Mouse (Mus musculus) kidney, postnatal 0 days (tissue): ENCODE results near the gene Nxpe3. TPM values are rescaled to one million over a fixed set of nuclear protein-coding genes. Genes with fewer than 3 reads are reported as not detected.

ENCODE experiments used
- ATAC-seq: fragments of 200-750 bp; cut with Nextera tagmentation; replicated peaks from 2 replicates; pipeline ENCODE4 v1.8.0; 2017; ENCODE audit warnings: low read depth, moderate number of reproducible peaks, moderate TSS enrichment, moderate library complexity; ENCODE audit not compliant: low FRiP score
- DNase-seq: peaks from one replicate; pipeline ENCODE4 v3.0.0-alpha.2; 2016; ENCODE audit warnings: low spot score
- H3K27ac ChIP-seq: fragments of 300-500 bp; sonication (generic); 2 replicates; pipeline ENCODE4 v1.5.1; 2014; ENCODE audit warnings: mild to moderate bottlenecking
- H3K27me3 ChIP-seq: fragments of 300-500 bp; sonication (generic); 2 replicates; pipeline ENCODE4 v1.6.1; 2014; ENCODE audit warnings: low read length, mixed read lengths; ENCODE audit not compliant: insufficient read depth
- H3K36me3 ChIP-seq: fragments of 300-500 bp; sonication (generic); 2 replicates; pipeline ENCODE4 v1.6.1; 2014; ENCODE audit warnings: low read length, mixed read lengths; ENCODE audit not compliant: insufficient read depth
- H3K4me1 ChIP-seq: fragments of 300-500 bp; sonication (generic); replicated peaks from 2 replicates; pipeline ENCODE4 v1.6.1; 2014; ENCODE audit warnings: antibody characterized with exemption, low read length, mixed read lengths; ENCODE audit not compliant: insufficient read depth
- H3K4me2 ChIP-seq: fragments of 300-500 bp; sonication (generic); 2 replicates; pipeline ENCODE4 v1.6.1; 2014; ENCODE audit warnings: mild to moderate bottlenecking, low read length, moderate library complexity, mixed read lengths
- H3K4me3 ChIP-seq: fragments of 300-500 bp; sonication (generic); replicated peaks from 2 replicates; pipeline ENCODE4 v1.5.1; 2014; ENCODE audit warnings: low read depth, low read length
- H3K9ac ChIP-seq: fragments of 300-500 bp; sonication (generic); 2 replicates; pipeline ENCODE4 v1.6.1; 2014; ENCODE audit warnings: low read depth, low read length
- H3K9me3 ChIP-seq: fragments of 300-500 bp; sonication (generic); replicated peaks from 2 replicates; pipeline ENCODE4 v1.6.1; 2016; ENCODE audit warnings: low read length, inconsistent platforms, mixed read lengths
- CTCF ChIP-seq: IDR thresholded peaks from 2 replicates; pipeline ENCODE4 v1.5.1; 2016; ENCODE audit warnings: antibody characterized with exemption, low read depth, mild to moderate bottlenecking, moderate library complexity
- WGBS: fragments of 180-500 bp; shearing (Covaris S2); extraction: QIAGEN DNeasy Blood & Tissue Kit; methylation state at CpG from one replicate; pipeline ENCODE4 v1.1.7; 2014; 5-methylcytosine and 5-hydroxymethylcytosine counted together
- polyA plus RNA-seq: library from polyadenylated mRNA; unstranded; fragments of >200 nt; fragmentation: Nextera tagmentation; extraction: Ambion mirVana; gene quantifications from 2 replicates; pipeline ENCODE4 v1.2.1, GENCODE M21; 2015

The Nxpe3 gene
- polyA plus RNA-seq, 1 experiment from 2014 or later = 2.2 TPM

DNA sequence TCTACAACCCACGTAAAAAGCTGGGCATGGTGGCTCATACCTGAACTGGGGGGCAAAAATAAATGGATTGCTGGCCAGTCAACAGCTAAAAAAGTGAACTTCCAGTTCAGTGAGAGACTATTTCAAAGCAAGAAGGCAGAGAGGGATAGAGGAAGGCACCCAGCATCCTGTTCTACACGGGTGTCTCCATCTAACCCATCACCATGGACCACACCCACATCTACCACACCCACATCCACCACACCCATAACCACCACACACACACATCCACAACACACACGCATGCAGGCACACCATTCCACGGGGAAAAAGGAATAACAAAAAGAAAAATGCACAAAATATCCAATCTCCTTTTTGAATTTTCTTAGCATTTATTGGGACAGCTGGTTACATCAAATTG is 28.9 kb upstream of the Nxpe3 start:
- no peak overlapping the region for H3K4me2 ChIP-seq
- H3K9ac ChIP-seq = no peak overlapping the region
- ATAC-seq (no peak), DNase-seq (no peak)
- H3K36me3 ChIP-seq = peaks cover 8% of the 10 kb centered on the region; the same call in 1 of the 2 replicates
- H3K9me3 ChIP-seq = no peaks in the 10 kb centered on the region
- H3K4me3 ChIP-seq = no peak overlapping the region
- no peak overlapping the region for H3K27ac ChIP-seq
- no peaks in the 10 kb centered on the region for H3K4me1 ChIP-seq
- WGBS = 95% methylated on average over 4 of the region's 4 CpGs
- no peaks in the 10 kb centered on the region for H3K27me3 ChIP-seq
- no peak for TF ChIP-seq CTCF

- no peaks in the 10 kb centered on the region for H3K27me3 ChIP-seq
- no peak for DNase-seq
- no peak overlapping the region for H3K9ac ChIP-seq
- no peak for ATAC-seq
- H3K9me3 ChIP-seq = no peaks in the 10 kb centered on the region
- TF ChIP-seq CTCF = no peak
- no peak overlapping the region for H3K27ac ChIP-seq
- peaks cover 6% of the 10 kb centered on the region; the same call in 1 of the 2 replicates for H3K36me3 ChIP-seq
- 93% methylated on average over 10 of the region's 10 CpGs for WGBS
- no peak overlapping the region for H3K4me3 ChIP-seq
- no peak overlapping the region for H3K4me2 ChIP-seq
- H3K4me1 ChIP-seq = no peaks in the 10 kb centered on the region
Observed at GRCm38 (mm10) chr16:55922079-55922478, 27.0 kb upstream of the Nxpe3 start.

DNA sequence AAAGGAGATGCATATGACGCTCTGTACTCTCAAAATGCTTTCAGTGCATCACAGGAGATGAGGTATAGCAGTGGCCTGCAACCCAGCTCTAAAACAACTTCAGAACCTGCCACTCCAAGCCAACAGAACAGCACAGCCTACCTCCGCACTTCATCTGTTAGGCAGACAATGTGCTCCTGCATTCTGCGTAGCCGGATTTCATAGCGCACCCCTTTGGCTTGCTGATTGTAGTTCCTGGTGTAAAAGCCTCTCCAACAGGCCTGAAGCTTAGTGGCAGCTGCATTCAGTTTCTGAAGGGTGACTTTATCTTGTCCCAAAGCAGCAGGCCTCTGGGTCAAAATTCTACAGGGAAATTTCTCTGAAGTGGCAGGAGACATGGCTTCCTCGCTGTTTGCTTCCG is 19.6 kb upstream of the Nxpe3 start:
- no peak overlapping the region for H3K4me2 ChIP-seq
- H3K36me3 ChIP-seq = peaks cover 15% of the 10 kb centered on the region
- H3K4me1 ChIP-seq = no peaks in the 10 kb centered on the region
- no peak overlapping the region for H3K4me3 ChIP-seq
- WGBS = 97% methylated on average over 7 of the region's 7 CpGs
- no peak overlapping the region for H3K27ac ChIP-seq
- no peak overlapping the region for H3K9ac ChIP-seq
- no peaks in the 10 kb centered on the region for H3K27me3 ChIP-seq
- no peak for TF ChIP-seq CTCF
- no peaks in the 10 kb centered on the region for H3K9me3 ChIP-seq
- ATAC-seq (no peak), DNase-seq (no peak)

- no peaks in the 10 kb centered on the region for H3K9me3 ChIP-seq
- no peak overlapping the region for H3K9ac ChIP-seq
- TF ChIP-seq CTCF = no peak
- ATAC-seq (peak; percentile 94), DNase-seq (no peak)
- no peaks in the 10 kb centered on the region for H3K4me1 ChIP-seq
- no peaks in the 10 kb centered on the region for H3K27me3 ChIP-seq
- 86% methylated on average over 10 of the region's 10 CpGs for WGBS
- H3K4me2 ChIP-seq = no peak overlapping the region
- peaks cover 21% of the 10 kb centered on the region for H3K36me3 ChIP-seq
- no peak overlapping the region for H3K4me3 ChIP-seq
- H3K27ac ChIP-seq = peak overlapping the region; percentile 48; the same call in 1 of the 2 replicates
Observed at GRCm38 (mm10) chr16:55910208-55910793, 15.2 kb upstream of the Nxpe3 start.

- Histone ChIP-seq H3K4me2 (no peak overlapping the region), H3K9ac (no peak overlapping the region), H3K27me3 (no peaks in the 10 kb centered on the region), H3K4me3 (no peak overlapping the region), H3K4me1 (no peaks in the 10 kb centered on the region), H3K9me3 (no peaks in the 10 kb centered on the region), H3K36me3 (peaks cover 15% of the 10 kb centered on the region; the same call in 1 of the 2 replicates), H3K27ac (no peak overlapping the region)
- ATAC-seq (no peak), DNase-seq (no peak)
- TF ChIP-seq CTCF = no peak
- WGBS = 90% methylated on average over 5 of the region's 5 CpGs
Observed at GRCm38 (mm10) chr16:55906928-55907679, 12.0 kb upstream of the Nxpe3 start.

DNA sequence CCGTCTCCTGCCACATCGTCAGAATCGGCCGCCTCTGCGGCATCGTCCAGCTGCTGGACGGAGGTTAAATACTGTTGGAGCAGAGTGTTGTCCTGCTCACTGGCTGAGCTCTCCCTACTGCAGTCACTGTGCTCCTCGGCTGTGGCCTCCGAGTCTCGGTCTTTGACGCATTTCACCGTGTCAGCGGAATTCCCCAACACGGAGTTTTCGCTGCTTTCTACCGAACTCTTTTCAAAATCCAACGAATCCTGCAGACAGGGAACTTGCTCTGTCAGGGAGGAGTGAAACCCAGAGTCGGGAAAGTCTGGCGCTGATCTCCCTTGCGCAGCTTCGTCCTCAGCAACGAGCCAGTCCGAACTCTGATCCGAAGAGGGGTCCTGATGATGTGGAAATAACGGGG is 10.3 kb upstream of the Nxpe3 start:
- Histone ChIP-seq H3K4me3 (no peak overlapping the region), H3K36me3 (peaks cover 15% of the 10 kb centered on the region; the same call in 1 of the 2 replicates), H3K9me3 (no peaks in the 10 kb centered on the region), H3K27me3 (no peaks in the 10 kb centered on the region), H3K27ac (no peak overlapping the region), H3K9ac (no peak overlapping the region), H3K4me2 (no peak overlapping the region), H3K4me1 (no peaks in the 10 kb centered on the region)
- TF ChIP-seq CTCF = no peak
- DNase-seq (no peak), ATAC-seq (no peak)
- 93% methylated on average over 25 of the region's 25 CpGs for WGBS
